Mouse (Mus musculus) liver, embryonic 16.5 days (tissue): ENCODE measurements around the gene Fgfbp1. TPM values are rescaled to one million over a fixed set of nuclear protein-coding genes. Genes with fewer than 3 reads are reported as not detected.

ENCODE experiments used
- ATAC-seq: fragments of 200-750 bp; cut with Nextera tagmentation; 2 replicates; pipeline ENCODE4 v1.8.0; 2017; ENCODE audit warnings: low read depth, mild to moderate bottlenecking, moderate number of reproducible peaks, moderate library complexity
- H3K27ac ChIP-seq: fragments of 300-500 bp; sonication (generic); 2 replicates; pipeline ENCODE4 v1.5.1; 2014; ENCODE audit warnings: mild to moderate bottlenecking, low read length
- H3K27me3 ChIP-seq: fragments of 300-500 bp; sonication (generic); 2 replicates; pipeline ENCODE4 v1.6.1; 2014; ENCODE audit warnings: low read depth, low read length, mixed read lengths; ENCODE audit not compliant: control insufficient read depth, insufficient read depth
- H3K36me3 ChIP-seq: fragments of 300-500 bp; sonication (generic); 2 replicates; pipeline ENCODE4 v1.6.1; 2014; ENCODE audit warnings: mild to moderate bottlenecking; ENCODE audit not compliant: control insufficient read depth, insufficient read depth
- H3K4me1 ChIP-seq: fragments of 300-500 bp; sonication (generic); 2 replicates; pipeline ENCODE4 v1.6.1; 2014; ENCODE audit warnings: low read depth, low read length, mixed read lengths; ENCODE audit not compliant: control insufficient read depth
- H3K4me2 ChIP-seq: fragments of 300-500 bp; sonication (generic); 2 replicates; pipeline ENCODE4 v1.6.1; 2014; ENCODE audit warnings: low read depth, low read length, mixed read lengths
- H3K4me3 ChIP-seq: fragments of 300-500 bp; sonication (generic); 2 replicates; pipeline ENCODE4 v1.5.1; 2014; ENCODE audit warnings: low read depth, mild to moderate bottlenecking, low read length
- H3K9ac ChIP-seq: fragments of 300-500 bp; sonication (generic); 2 replicates; pipeline ENCODE4 v1.6.1; 2014; ENCODE audit warnings: low read depth, low read length
- H3K9me3 ChIP-seq: fragments of 300-500 bp; sonication (generic); replicated peaks from 2 replicates; pipeline ENCODE4 v1.6.1; 2016; ENCODE audit warnings: low read length; ENCODE audit not compliant: control insufficient read depth
- WGBS: fragments of 180-500 bp; shearing (Covaris S2); extraction: QIAGEN DNeasy Blood & Tissue Kit; methylation state at CpG from one replicate; pipeline ENCODE4 v1.1.7; 2014; ENCODE audit not compliant: insufficient replicate concordance; 5-methylcytosine and 5-hydroxymethylcytosine counted together
- polyA plus RNA-seq: library from polyadenylated mRNA; unstranded; fragments of >200 nt; fragmentation: Nextera tagmentation; extraction: Ambion mirVana; gene quantifications from 2 replicates; pipeline ENCODE4 v1.2.1, GENCODE M21; 2015

Fgfbp1 gene
- polyA plus RNA-seq: 1.3 and 1.8 TPM in 2 replicates

GRCm38 (mm10) chr5:43981620-43982019 lies at the start of gene Fgfbp1:
TSS of gene Fgfbp1 (minus strand) at chr5:43981779.
- Histone ChIP-seq H3K27ac (no peak within 1 kb of the TSS), H3K27me3 (no peaks in the 10 kb centered on the region), H3K9ac (no peak within 1 kb of the TSS), H3K4me3 (no peak within 1 kb of the TSS), H3K4me1 (no peaks in the 10 kb centered on the region), H3K9me3 (no peaks in the 10 kb centered on the region), H3K4me2 (no peak within 1 kb of the TSS), H3K36me3 (no peaks in the 10 kb centered on the region)
- 41% methylated on average over 4 of the region's 4 CpGs for WGBS
- ATAC-seq: no peak

DNA sequence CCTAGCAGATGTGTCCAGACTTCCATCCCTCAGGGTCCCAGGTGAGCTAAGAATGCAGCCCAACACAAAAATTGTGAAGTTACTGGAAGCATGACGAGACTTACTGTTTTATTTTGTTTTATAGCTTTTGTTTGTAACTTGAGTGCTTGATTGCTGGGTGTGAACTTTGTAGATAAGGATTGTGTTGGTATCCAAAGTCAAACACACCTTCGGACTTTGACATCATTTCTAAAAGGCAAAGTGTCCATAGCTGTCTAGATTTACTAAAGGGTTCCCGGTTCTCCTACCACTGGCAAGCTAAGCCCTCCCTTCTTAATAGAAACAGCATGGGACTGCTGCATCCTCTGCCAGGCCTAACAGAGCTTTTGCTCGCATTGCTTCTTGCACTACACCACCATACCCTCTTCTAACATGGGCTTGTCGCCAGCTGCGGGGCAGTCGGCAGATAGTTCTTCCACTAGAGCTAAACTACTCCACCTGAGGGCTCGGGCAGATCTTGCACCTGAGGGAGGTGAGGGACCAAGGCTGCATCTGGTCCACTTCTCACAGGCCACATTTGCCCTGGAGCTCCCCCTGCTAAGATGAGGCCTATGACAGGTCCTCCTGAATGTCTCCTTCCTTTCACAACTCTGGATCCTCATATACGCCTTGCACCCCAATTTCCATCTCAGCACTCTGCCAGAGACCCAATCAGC lies 16.9 kb upstream of the Fgfbp1 start:
- Histone ChIP-seq H3K4me2 (no peak overlapping the region), H3K4me3 (no peak overlapping the region), H3K36me3 (no peaks in the 10 kb centered on the region; the same call in 1 of the 2 replicates), H3K27ac (peak overlapping the region; percentile 22; the same call in 1 of the 2 replicates), H3K4me1 (peaks cover 6% of the 10 kb centered on the region), H3K27me3 (no peaks in the 10 kb centered on the region), H3K9ac (no peak overlapping the region), H3K9me3 (no peaks in the 10 kb centered on the region)
- 57% methylated on average over 9 of the region's 9 CpGs for WGBS
- ATAC-seq: peak; percentile 48; the same call in 1 of the 2 replicates

DNA sequence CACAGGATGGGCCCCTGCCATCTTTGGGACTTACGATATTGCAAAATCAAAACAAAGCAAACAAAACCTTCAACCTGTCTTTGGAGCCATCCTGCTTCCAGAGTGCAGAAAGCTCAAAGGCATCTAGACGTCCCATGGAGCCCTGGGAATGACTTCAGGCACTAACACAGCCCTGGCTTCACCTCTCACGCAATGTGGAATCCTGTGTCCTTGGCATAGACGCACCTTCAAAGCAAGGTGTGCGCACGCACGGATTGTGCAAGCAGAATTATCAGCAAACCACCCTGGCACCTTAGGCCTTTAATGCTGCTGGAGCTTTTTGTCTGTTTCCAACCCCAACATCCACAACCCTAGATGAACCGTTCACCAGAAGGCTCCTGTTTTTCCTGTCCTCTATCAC lies 16.0 kb upstream of the Fgfbp1 start:
- Histone ChIP-seq H3K9me3 (no peaks in the 10 kb centered on the region), H3K27me3 (no peaks in the 10 kb centered on the region), H3K36me3 (no peaks in the 10 kb centered on the region; the same call in 1 of the 2 replicates), H3K4me2 (no peak overlapping the region), H3K9ac (no peak overlapping the region), H3K4me1 (peaks cover 6% of the 10 kb centered on the region), H3K27ac (0 out of 2 replicates have a peak overlapping the region, but pooled peaks have one; percentile 12), H3K4me3 (no peak overlapping the region)
- ATAC-seq: no peak
- 54% methylated on average over 8 of the region's 8 CpGs for WGBS

DNA sequence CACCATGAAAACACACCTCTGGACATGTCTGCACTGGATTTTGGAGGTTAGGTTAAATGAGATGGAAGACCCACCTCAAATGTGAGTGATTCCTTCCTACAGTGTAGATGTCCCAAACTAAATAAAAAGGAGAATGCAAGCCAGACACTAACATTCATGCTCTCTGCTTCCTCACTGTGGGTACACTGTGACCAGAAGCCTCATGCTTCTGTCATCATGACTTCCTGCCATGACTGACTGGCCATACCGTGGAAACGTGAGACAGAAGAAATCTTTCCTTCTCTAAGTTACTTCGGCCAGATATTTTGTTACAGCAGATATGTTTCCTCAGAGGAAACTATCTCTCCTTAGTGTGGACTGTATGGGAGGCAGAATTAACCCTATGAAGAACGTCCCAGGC lies 14.6 kb upstream of the Fgfbp1 start:
- no peak overlapping the region for H3K4me2 ChIP-seq
- ATAC-seq: no peak
- no peak overlapping the region for H3K27ac ChIP-seq
- H3K4me1 ChIP-seq: peaks cover 6% of the 10 kb centered on the region
- no peak overlapping the region for H3K4me3 ChIP-seq
- no peaks in the 10 kb centered on the region for H3K36me3 ChIP-seq
- H3K9me3 ChIP-seq: no peaks in the 10 kb centered on the region
- 14% methylated on average over 4 of the region's 4 CpGs for WGBS
- H3K27me3 ChIP-seq: no peaks in the 10 kb centered on the region
- no peak overlapping the region for H3K9ac ChIP-seq

GRCm38 (mm10) chr5:43994981-43995380 lies 13.4 kb upstream of the Fgfbp1 start:
- no peaks in the 10 kb centered on the region for H3K27me3 ChIP-seq
- no peak overlapping the region for H3K9ac ChIP-seq
- no peak for ATAC-seq
- H3K4me3 ChIP-seq: no peak overlapping the region
- H3K27ac ChIP-seq: no peak overlapping the region
- 68% methylated on average over 2 of the region's 2 CpGs for WGBS
- H3K4me1 ChIP-seq: peaks cover 6% of the 10 kb centered on the region
- no peaks in the 10 kb centered on the region for H3K9me3 ChIP-seq
- no peaks in the 10 kb centered on the region for H3K36me3 ChIP-seq
- H3K4me2 ChIP-seq: no peak overlapping the region

DNA sequence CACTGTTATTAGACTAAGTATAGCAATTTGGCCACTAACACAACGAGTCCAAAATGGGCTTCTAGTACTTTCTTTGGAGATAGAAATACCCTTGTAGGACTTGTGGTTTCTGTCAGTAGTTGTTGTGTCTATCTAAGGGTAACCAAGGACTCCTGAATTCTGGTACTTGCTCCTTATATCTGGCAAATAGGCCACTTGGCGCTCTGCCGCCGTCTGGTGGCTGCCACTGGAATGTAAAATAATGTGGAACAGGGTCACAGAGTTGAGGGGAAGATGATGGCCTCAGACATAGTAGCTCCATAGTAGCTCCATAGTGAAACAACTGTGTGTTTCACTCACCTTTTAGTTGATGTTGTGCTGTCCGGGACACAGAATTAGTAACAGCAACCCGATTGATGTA lies 8.7 kb upstream of the Fgfbp1 start:
- ATAC-seq: no peak
- Histone ChIP-seq H3K9me3 (no peaks in the 10 kb centered on the region), H3K36me3 (no peaks in the 10 kb centered on the region), H3K4me1 (no peaks in the 10 kb centered on the region), H3K27ac (no peak overlapping the region), H3K4me2 (no peak overlapping the region), H3K4me3 (no peak overlapping the region), H3K9ac (no peak overlapping the region), H3K27me3 (no peaks in the 10 kb centered on the region)
- WGBS: 37% methylated on average over 6 of the region's 6 CpGs

GRCm38 (mm10) chr5:43989017-43989416 lies 7.4 kb upstream of the Fgfbp1 start:
- Histone ChIP-seq H3K4me2 (no peak overlapping the region), H3K36me3 (no peaks in the 10 kb centered on the region), H3K4me1 (no peaks in the 10 kb centered on the region), H3K9ac (no peak overlapping the region), H3K9me3 (no peaks in the 10 kb centered on the region), H3K4me3 (no peak overlapping the region), H3K27ac (no peak overlapping the region), H3K27me3 (no peaks in the 10 kb centered on the region)
- ATAC-seq: no peak
- 53% methylated on average over 5 of the region's 5 CpGs for WGBS

GRCm38 (mm10) chr5:43986212-43986611 lies 4.6 kb upstream of the Fgfbp1 start:
- no peaks in the 10 kb centered on the region for H3K36me3 ChIP-seq

DNA sequence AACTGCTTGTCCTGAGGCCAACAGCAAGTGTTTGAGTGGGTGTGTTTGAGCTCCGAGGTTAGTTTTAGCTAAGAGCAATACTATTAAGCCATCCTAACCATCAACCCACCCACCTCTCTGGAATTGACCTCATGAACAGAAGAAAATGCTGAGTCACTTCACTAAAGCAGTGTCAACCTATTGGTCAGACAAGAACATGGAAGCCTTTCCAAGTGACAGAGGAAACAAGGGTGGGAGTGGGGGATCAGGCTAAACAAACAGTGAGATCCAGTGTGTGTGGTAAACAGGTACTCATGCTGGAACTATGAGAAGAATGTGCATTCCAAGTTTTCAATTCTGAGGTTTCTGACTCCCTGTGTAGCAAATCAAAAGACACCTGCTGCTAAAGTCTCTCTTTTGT lies 1.3 kb upstream of the Fgfbp1 start:
- no peak overlapping the region for H3K9ac ChIP-seq
- no peaks in the 10 kb centered on the region for H3K36me3 ChIP-seq
- H3K4me3 ChIP-seq: no peak overlapping the region
- H3K4me1 ChIP-seq: no peaks in the 10 kb centered on the region
- WGBS: 41% methylated on average over 1 of the region's 1 CpGs
- H3K27me3 ChIP-seq: no peaks in the 10 kb centered on the region
- no peak overlapping the region for H3K27ac ChIP-seq
- no peak for ATAC-seq
- no peaks in the 10 kb centered on the region for H3K9me3 ChIP-seq
- H3K4me2 ChIP-seq: no peak overlapping the region

More at GRCm38 (mm10) chr5:43986212-43986611, 4.6 kb upstream of the Fgfbp1 start:
- Histone ChIP-seq H3K4me3 (no peak overlapping the region), H3K4me1 (no peaks in the 10 kb centered on the region), H3K9ac (no peak overlapping the region), H3K27me3 (no peaks in the 10 kb centered on the region), H3K9me3 (no peaks in the 10 kb centered on the region), H3K4me2 (no peak overlapping the region), H3K27ac (no peak overlapping the region)
- ATAC-seq: no peak
